Mouse (Mus musculus): ENCODE data around the gene Cfap97d1.
A peak's percentile ranks its signal among the peaks of the same experiment; 100 is the strongest.

The Cfap97d1 gene

GRCm38 (mm10) chr11:102039487-102040137, 55.5 kb downstream of the Cfap97d1 start:
- DNase-seq = no peak

DNA sequence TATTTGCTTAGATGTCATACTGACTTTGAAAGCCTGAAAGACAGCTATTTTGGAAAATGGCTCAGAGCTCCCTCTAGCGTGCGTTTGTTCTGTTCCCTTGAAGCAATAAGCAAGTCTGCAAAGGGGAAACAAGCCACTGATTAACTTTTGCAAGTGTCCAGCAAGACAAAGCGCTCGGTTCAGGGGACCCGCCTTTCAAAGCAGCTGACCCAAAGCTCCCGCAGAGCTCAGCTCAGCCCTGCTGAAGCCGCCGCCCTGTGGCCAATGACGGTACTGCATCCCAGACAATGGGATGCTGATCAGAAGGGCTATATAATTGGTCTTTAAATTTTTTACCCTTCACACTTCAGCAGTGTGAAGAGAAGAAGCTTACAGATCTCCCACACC, 56.1 kb downstream of the Cfap97d1 start:
- DNase-seq = peak; percentile 51

- no peak for DNase-seq
These were observed 56.6 kb downstream of the Cfap97d1 start for GRCm38 (mm10) chr11:102040646-102041045.

- no peak for DNase-seq
These were observed 57.4 kb downstream of the Cfap97d1 start, which contains the start of gene Cd300lg for GRCm38 (mm10) chr11:102041350-102041949. Gene Cd300lg, plus strand, starts transcription at chr11:102041509.

All from right cerebral cortex, postnatal 25 days (tissue).